Mouse (Mus musculus): ENCODE results near the gene Cep57.
"Not testable (repeated sequence)": the region's sequence is repeated elsewhere in the genome, so short reads cannot be mapped to it uniquely, and the experiment has no call there.

Gene Cep57

DNA sequence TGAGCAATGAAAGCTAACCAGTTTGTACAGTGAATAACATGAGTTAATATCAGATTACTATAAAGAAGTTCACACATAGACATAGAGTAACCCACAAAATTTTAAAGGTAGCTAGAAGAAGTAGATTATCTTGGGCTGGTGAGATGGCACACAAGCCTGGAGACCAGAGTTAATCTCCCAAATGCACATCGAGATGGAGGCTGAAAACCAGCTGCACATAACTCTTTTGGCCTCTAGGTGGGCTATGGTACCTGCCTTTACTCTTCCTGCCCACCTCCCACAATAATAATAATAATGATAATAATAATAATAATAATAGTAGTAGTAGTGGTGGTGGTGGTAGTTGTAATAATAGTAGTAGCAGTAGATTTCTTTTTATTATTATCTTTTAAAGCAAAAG lies 32.6 kb downstream of the Cep57 start:
- no peak for DNase-seq (ENCODE audit: low read depth)

DNA sequence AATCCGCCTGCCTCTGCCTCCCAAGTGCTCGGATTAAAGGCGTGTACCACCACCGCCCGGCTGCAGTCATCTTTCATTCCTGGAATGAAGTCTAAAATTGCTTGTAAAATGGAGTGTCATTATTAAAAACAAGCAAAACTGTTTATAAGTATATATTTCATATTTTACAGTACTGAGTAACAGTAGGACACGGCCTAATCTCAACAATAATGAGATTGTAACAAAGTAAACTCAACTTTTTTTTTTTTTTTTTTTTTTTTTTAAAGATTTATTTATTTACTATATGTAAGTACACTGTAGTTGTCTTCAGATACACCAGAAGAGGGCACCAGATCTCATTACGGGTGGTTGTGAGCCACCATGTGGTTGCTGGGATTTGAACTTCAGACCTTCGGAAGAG lies 36.0 kb downstream of the Cep57 start:
- not testable (repeated sequence) for DNase-seq (ENCODE audit: low read depth)

DNA sequence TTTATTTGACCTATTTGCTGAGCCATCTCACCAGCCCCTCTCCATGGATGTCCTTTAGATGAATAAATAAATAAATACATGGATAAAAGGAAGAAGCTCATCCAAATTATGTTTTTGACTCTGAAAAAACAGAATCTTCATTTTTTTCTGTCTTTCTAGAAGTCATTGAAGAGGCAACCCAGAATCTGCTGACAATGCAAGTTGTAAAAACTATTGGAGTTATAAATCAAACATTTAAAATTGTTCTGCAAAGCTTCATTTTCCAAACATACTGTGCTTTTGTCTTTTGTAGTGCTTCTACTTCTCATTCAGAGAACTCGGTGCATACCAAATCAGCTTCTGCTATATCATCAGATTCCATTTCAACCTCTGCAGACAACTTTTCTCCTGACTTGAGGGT lies 44.9 kb downstream of the Cep57 start:
- DNase-seq (ENCODE audit: low read depth) = no peak

DNA sequence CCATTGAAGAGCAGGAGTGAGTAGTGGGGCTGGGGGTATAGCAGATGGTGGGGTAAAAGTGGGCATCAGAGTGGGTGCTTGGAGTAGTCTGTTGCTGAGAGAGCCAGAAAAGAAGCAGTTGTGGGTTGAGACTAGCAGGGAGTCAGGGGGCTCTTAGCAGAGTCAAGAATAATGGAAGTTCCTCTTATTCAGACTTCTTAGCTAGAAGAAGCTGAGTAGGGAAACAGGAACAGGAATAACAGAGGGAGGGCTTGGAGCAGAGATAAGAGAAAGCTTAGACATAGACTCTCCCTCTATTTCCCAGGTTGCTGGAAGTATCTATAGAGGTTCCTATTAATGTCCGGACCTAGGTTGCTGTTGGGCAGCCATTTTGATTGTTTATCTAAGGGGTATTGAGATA lies 52.2 kb downstream of the Cep57 start:
- DNase-seq (ENCODE audit: low read depth) = no peak

DNA sequence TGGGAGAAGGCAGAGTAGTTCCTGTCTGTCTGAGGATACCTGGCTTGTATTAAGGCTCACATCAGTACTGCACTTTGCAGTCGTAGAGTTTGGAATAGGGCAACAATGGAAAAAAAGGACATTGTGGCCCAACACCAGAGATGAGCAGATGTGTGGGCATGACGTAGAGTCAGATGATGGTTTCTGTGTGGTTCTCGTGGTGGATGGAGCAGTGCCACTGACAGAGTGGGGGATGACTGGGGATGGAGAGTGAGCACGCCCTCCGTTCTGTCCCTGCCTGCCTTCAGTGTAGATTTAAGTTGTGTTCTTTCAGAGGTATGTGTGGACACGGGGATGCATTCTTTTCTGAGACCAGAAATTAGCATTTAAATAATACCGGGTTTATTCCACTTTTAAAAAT lies 60.3 kb downstream of the Cep57 start:
- no peak for DNase-seq (ENCODE audit: low read depth)

DNA sequence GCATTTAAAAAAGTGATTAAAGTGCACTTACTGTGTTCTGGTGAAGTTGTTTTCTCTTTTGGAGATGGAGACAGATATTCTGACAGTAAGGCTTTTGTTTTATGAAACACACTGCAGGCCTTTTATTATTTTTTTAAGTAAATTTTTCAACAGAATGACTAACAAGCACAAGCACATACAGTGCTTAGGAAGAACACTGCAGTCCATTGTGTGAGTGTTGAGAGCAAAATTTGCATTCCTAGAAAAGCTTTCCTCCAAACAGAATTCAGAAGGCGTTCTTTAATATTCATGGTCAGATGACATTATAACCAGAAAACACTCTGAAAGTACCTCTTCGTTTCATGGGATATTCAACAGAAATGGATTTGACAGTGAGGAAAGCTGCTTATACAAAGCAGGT lies 61.3 kb downstream of the Cep57 start:
- no peak for DNase-seq (ENCODE audit: low read depth)

DNA sequence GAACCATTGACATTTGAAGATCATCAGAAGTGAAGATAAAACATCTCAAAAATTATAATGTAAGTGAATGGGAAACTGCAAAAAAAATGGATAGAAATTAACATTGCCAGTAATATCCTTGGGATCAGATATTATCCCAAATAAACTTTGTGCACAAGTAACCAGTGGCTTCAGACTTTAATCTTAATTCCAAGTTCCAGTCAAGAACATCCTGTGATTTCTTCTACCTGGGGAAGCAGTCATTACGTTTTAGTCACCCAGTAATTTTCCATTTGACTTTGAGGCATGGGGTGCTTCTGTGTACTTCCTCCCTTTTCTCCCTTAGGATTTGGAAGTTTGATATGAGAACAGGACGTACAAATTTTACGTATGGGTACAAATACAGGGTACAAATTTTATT lies 66.5 kb downstream of the Cep57 start:
- DNase-seq (ENCODE audit: low read depth) = no peak

Data from c-Kit-positive CD71-negative TER-119-negative erythroid progenitor cells, embryonic 14.5 days (primary cell).